Mouse (Mus musculus) urinary bladder, postnatal 10 days (tissue): ENCODE measurements around the gene Pabpc4.
"Not testable (repeated sequence)": the region's sequence is repeated elsewhere in the genome, so short reads cannot be mapped to it uniquely, and the experiment has no call there.

Source experiments
- DNase-seq: peaks from one replicate; pipeline ENCODE4 v3.0.0; 2022; ENCODE audit warnings: low spot score

Gene Pabpc4

GRCm38 (mm10) chr4:123247147-123247880, 14.8 kb upstream of the Pabpc4 start:
- no peak for DNase-seq

DNA sequence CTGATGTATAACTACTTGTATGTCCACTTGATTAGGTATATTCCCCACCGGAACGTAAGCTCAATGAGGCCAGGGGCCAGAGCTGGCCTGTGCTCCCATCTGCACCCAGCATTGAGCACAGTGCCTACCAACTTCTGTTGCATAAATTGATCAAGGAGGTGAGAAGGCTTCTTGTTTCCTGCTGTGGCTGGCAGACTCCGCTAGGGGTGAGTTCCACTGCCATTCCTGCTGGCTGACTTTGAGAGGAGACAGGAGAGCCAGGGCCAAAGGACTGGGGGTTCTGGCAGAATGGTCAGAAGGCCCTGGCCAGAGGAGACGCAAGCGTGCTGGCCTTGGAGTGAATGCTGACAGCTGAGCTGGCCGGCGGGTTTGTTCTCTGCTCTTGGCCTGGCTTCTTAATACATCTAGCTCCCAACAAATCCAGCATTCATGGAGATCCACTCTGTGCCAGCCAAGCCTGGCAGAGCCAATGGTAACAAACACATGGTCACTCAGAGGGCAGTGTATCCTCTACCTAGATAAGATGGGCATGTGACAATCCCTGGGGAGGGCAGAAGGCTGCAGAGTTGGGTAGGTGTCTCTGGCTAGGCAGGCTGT, 13.1 kb upstream of the Pabpc4 start:
- DNase-seq = no peak

DNA sequence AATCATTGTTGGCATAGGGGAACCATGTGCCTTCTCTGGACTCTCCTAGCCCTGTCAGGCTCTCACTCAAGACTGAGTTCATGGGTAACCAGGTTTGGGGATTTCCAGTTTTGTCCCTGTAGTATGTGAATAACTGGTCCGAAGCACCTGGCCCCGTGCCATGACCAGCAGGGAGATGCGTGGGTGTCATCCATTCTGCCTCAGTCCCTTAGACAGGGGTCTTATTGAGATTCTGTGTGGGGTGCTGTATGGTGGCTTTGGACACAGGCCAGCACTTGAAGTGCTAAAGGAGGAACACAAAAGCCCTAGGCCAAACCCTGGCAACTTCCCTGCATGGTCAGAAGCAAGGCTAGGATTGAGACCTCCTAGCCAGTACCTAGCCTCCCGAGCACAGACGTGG, 9.9 kb upstream of the Pabpc4 start:
- DNase-seq = no peak

GRCm38 (mm10) chr4:123254617-123255016, 7.5 kb upstream of the Pabpc4 start:
- no peak for DNase-seq

- DNase-seq = no peak
Measured at GRCm38 (mm10) chr4:123260071-123260746, 1.9 kb upstream of the Pabpc4 start.

GRCm38 (mm10) chr4:123271063-123271462, 8.9 kb downstream of the Pabpc4 start:
- no peak for DNase-seq

GRCm38 (mm10) chr4:123280117-123280516, 18.0 kb downstream of the Pabpc4 start:
- DNase-seq = no peak

- peak; percentile 68 for DNase-seq
Measured at GRCm38 (mm10) chr4:123282500-123282899, 20.3 kb downstream of the Pabpc4 start.

- DNase-seq = not testable (repeated sequence)
Measured at GRCm38 (mm10) chr4:123282915-123283674, 20.9 kb downstream of the Pabpc4 start.

GRCm38 (mm10) chr4:123283675-123284064, 21.5 kb downstream of the Pabpc4 start:
- DNase-seq = not testable (repeated sequence)

GRCm38 (mm10) chr4:123284731-123285624, 22.8 kb downstream of the Pabpc4 start:
- DNase-seq = no peak

DNA sequence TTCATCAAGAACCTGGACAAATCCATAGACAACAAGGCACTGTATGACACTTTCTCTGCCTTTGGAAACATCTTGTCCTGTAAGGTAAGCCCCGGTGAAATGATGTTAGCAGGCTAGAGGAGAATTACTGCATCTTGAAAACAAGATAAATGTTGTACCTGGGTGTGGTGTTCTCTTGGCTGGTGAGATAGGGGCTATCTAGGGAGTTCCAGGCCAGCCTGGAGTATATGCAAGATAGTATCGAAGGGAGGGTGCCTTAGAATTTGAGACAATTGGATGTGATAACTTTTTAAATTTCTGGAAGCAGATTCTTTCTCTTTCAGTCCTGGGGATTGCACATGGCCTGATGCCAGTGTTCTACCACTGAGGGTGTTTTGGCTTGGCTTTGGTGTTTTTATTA, 24.6 kb downstream of the Pabpc4 start:
- DNase-seq = no peak

- DNase-seq = no peak
Measured at GRCm38 (mm10) chr4:123289038-123289437, 26.9 kb downstream of the Pabpc4 start.

GRCm38 (mm10) chr4:123292390-123292789, 30.2 kb downstream of the Pabpc4 start:
- DNase-seq = no peak

DNA sequence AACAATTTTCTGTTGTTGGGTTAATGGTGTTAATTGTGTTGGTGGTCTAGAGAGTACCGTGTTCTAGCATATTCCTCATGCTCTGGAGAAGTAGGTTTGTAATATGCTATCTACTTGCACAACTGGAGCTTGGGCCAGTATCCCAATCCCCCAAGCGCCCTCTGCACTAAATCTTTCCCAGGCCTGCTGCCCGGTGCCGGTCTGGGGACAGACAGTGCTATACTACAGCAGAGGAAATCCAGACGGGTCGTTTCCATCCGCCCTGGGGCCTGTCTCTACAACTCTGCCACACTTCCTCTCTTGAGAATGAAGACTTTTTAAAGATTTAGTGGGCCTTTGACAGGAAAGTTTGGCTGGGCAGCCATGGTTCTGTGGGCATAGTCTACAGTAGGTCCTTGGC, 30.8 kb downstream of the Pabpc4 start:
- DNase-seq = no peak

DNA sequence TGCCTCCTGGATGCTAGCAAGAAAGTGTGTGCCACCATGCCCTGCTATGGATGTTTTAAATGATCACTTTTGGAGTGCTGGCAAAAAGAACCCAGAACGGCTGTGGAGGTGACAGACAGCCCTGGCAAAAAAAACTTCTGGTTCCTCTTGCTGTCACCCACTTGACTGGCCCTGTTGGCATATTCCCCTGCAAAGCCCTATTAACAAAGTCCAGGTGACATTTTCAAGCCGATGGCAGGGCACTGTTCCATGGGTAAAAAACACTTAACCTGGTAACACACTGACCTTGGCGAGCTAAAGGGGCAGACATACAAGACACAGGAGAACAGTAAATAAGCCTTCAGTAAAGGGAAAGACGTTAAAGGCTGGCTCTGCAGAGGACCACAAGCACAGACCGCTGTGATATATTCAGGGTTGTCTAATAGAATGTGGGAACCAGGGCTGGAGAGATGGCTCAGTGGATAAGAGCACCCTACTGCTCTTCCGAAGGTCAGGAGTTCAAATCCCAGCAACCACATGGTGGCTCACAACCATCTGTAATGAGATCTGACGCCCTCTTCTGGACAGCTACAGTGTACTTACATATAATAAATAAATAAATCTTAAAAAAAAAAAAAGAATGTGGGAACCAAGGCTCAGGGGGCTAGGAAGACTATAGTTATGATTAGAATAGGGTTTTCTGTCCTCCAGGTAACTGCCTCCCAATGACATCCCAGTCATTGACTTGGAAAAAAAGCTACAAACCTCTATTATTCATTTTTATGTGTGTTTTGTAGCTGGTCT, 31.7 kb downstream of the Pabpc4 start:
- DNase-seq = no peak

- DNase-seq = not testable (repeated sequence)
Measured at GRCm38 (mm10) chr4:123295026-123295425, 32.9 kb downstream of the Pabpc4 start.

GRCm38 (mm10) chr4:123295516-123296147, 33.5 kb downstream of the Pabpc4 start:
- no peak for DNase-seq

- DNase-seq = no peak
Measured at GRCm38 (mm10) chr4:123296148-123296534, 34.0 kb downstream of the Pabpc4 start.
